Mouse (Mus musculus): ENCODE measurements around the gene Znrf1. TPM values are rescaled to one million over a fixed set of nuclear protein-coding genes. Genes with fewer than 3 reads are reported as not detected.
"Not testable (repeated sequence)": the region's sequence is repeated elsewhere in the genome, so short reads cannot be mapped to it uniquely, and the experiment has no call there.

The Znrf1 gene
- total RNA-seq, 2 experiments from 2014 or later: 154 to 166 TPM

- intact Hi-C loops (cut with DNase I): no loop called here
- peak; percentile 54 to 55 for DNase-seq (ENCODE audit: low spot score in 2 of 2)
Observed at GRCm38 (mm10) chr8:111624081-111624852, 88.4 kb downstream of the Znrf1 start.

GRCm38 (mm10) chr8:111624853-111625221 is 88.9 kb downstream of the Znrf1 start:
- intact Hi-C loops (cut with DNase I): no loop called here
- DNase-seq (ENCODE audit: low spot score in 2 of 2): peak in 1 of 2 experiments; percentile 45

- intact Hi-C loops (cut with DNase I): loop anchor here (2.0 kb wide), 1 partner anchor 89 kb away; the partner anchor contains the start of gene Znrf1
- peak; percentile 57 to 70 for DNase-seq (ENCODE audit: low spot score in 2 of 2)
Observed at GRCm38 (mm10) chr8:111625694-111626527, 90.0 kb downstream of the Znrf1 start.

- peak in 1 of 2 experiments; percentile 49 for DNase-seq (ENCODE audit: low spot score in 2 of 2)
- intact Hi-C loops (cut with DNase I): loop anchor here (2.0 kb wide), 1 partner anchor 90 kb away; the partner anchor contains the start of gene Znrf1
Observed at GRCm38 (mm10) chr8:111626528-111626820, 90.6 kb downstream of the Znrf1 start.

- intact Hi-C loops (cut with DNase I): loop anchor here (2.0 kb wide), 1 partner anchor 90 kb away; the partner anchor contains the start of gene Znrf1
- no peak for DNase-seq (ENCODE audit: low spot score in 2 of 2)
Observed at GRCm38 (mm10) chr8:111626933-111627332, 91.0 kb downstream of the Znrf1 start.

- DNase-seq (ENCODE audit: low spot score in 2 of 2): no peak
- intact Hi-C loops (cut with DNase I): loop anchor here (2.0 kb wide), 1 partner anchor 91 kb away; the partner anchor contains the start of gene Znrf1
Observed at GRCm38 (mm10) chr8:111627923-111628322, 92.0 kb downstream of the Znrf1 start.

GRCm38 (mm10) chr8:111628401-111628800 is 92.5 kb downstream of the Znrf1 start:
- no peak for DNase-seq (ENCODE audit: low spot score in 2 of 2)
- intact Hi-C loops (cut with DNase I): no loop called here

GRCm38 (mm10) chr8:111628894-111629501 is 93.1 kb downstream of the Znrf1 start:
- DNase-seq (ENCODE audit: low spot score in 2 of 2): no peak
- intact Hi-C loops (cut with DNase I): no loop called here

GRCm38 (mm10) chr8:111630105-111630521 is 94.2 kb downstream of the Znrf1 start, which contains the start of gene Ldhd:
TSS of gene Ldhd (minus strand) at chr8:111630374.
- intact Hi-C loops (cut with DNase I): loop anchor here (10.0 kb wide), 1 partner anchor 165 kb away; no protein-coding TSS in a partner anchor
- DNase-seq (ENCODE audit: low spot score in 2 of 2): peak in 1 of 2 experiments; percentile 58

GRCm38 (mm10) chr8:111631589-111631988 is 95.7 kb downstream of the Znrf1 start:
- intact Hi-C loops (cut with DNase I): loop anchor here (10.0 kb wide), 1 partner anchor 167 kb away; no protein-coding TSS in a partner anchor

GRCm38 (mm10) chr8:111632976-111633375 is 97.1 kb downstream of the Znrf1 start:
- intact Hi-C loops (cut with DNase I): loop anchor here (10.0 kb wide), 1 partner anchor 168 kb away; no protein-coding TSS in a partner anchor

More at GRCm38 (mm10) chr8:111631589-111631988, 95.7 kb downstream of the Znrf1 start:
- DNase-seq (ENCODE audit: low spot score in 2 of 2): no peak

GRCm38 (mm10) chr8:111638086-111638485 is 102.2 kb downstream of the Znrf1 start:
- DNase-seq (ENCODE audit: low spot score in 2 of 2): no peak
- intact Hi-C loops (cut with DNase I): loop anchor here (10.0 kb wide), 1 partner anchor 173 kb away; no protein-coding TSS in a partner anchor

More at GRCm38 (mm10) chr8:111632976-111633375, 97.1 kb downstream of the Znrf1 start:
- no peak for DNase-seq (ENCODE audit: low spot score in 2 of 2)

- DNase-seq (ENCODE audit: low spot score in 2 of 2): no peak
- intact Hi-C loops (cut with DNase I): loop anchor here (5.0 kb wide), 1 partner anchor 104 kb away; the partner anchor contains the start of gene Znrf1
Observed at GRCm38 (mm10) chr8:111641064-111641463, 105.2 kb downstream of the Znrf1 start.

GRCm38 (mm10) chr8:111642496-111642895 is 106.6 kb downstream of the Znrf1 start:
- intact Hi-C loops (cut with DNase I): loop anchor here (5.0 kb wide), 1 partner anchor 105 kb away; the partner anchor contains the start of gene Znrf1
- DNase-seq (ENCODE audit: low spot score in 2 of 2): no peak

GRCm38 (mm10) chr8:111642939-111643263 is 107.0 kb downstream of the Znrf1 start:
- intact Hi-C loops (cut with DNase I): loop anchor here (5.0 kb wide), 1 partner anchor 106 kb away; the partner anchor contains the start of gene Znrf1
- DNase-seq (ENCODE audit: low spot score in 2 of 2): no peak

- DNase-seq (ENCODE audit: low spot score in 2 of 2): peak; percentile 91 to 92
- intact Hi-C loops (cut with DNase I): loop anchor here (5.0 kb wide), 1 partner anchor 106 kb away; the partner anchor contains the start of gene Znrf1
Observed at GRCm38 (mm10) chr8:111643264-111644141, 107.6 kb downstream of the Znrf1 start, which contains the start of gene Zfp1. TSS of gene Zfp1 (plus strand) at chr8:111643401.

- intact Hi-C loops (cut with DNase I): loop anchor here (5.0 kb wide), 1 partner anchor 107 kb away; the partner anchor contains the start of gene Znrf1
- DNase-seq (ENCODE audit: low spot score in 2 of 2): not testable (repeated sequence)
Observed at GRCm38 (mm10) chr8:111644286-111645051, 108.6 kb downstream of the Znrf1 start.
